Mouse (Mus musculus) brain, embryonic 18.5 days (tissue): ENCODE measurements at regions not wholly inside any gene's neighbourhood (a gene's known extent, or its start where the extent isn't known, plus 50 kb on each side); places are given as distances from the start of the nearest gene placed in this dataset.

ENCODE experiments used
- DNase-seq: peaks from one replicate; pipeline ENCODE4 v3.0.0-alpha.2; 2012; ENCODE audit warnings: low read depth, low spot score

DNA sequence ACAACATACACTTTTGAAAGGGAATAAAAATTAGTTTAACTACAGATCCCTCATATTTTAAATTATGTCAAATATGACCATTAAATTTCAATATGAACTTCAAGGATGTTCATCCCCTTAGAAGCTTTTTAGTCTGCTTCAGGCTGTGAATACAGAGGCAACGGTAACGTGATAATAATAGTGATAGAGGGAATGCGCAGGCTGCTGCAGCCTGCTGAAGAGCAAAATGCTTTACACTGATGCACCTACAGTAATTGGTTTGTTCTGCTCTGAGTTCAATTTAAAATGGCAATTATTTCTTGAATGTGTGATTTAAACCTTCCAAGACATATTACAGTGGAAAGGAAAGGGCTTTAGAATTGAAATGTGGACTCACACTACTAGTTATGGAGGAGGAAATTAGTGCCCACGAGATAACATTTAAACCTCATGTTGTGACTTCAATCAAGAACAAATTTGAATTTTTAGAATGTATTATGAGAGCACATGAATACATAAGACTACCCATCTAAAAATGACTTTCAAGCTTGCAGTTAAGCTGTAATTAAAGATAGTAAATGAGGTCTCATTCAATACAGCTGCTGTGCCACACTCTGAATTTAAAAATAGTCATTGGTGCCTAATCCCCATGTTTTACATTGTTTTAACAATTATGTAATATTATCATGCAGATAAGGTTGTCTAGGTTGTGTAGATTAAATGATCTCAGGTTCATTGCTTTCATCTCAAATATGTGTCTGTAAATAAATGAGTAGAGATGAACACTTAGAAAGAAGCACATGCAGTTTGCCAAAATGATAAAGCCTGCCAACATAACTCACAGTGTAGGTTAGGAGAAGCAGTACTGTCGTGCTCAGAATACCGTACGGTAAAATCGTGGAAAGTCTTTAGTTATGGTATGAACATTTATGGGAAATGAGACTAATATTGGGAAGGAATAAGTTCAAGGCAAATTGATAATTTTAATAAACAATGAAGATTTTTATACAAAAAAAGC is 910.8 kb downstream of the Grik2 start:
- DNase-seq, result peak; percentile 8

DNA sequence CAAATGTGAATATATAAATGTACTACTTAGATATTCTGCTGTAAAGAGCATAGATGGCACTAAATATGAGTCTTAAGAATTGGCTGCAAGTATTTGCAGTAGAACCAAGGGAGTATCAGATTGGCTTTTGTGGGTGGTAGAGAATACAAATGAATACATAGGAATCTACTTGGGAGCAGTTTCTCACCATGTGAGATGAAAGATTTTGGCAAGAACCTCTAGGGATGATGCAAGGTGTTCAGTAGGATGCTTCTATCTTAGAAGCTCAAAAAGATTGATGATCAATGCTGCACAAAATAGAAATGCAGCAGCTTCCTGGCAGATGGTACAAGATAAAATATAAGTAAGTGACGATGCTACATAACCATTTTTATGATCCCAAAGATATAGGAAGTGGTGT is 915.6 kb downstream of the Grik2 start:
- DNase-seq, result no peak
